Mouse (Mus musculus) E14TG2a.4 (cell line): ENCODE results near the gene Sptbn4.

Experiments
- CTCF ChIP-seq: conservative IDR thresholded peaks from 2 replicates; pipeline ENCODE4 v1.5.1; 2014; ENCODE audit warnings: low read length
- NANOG ChIP-seq: IDR thresholded peaks from 2 replicates; pipeline ENCODE4 v1.6.1; 2014; ENCODE audit warnings: borderline replicate concordance, low read length, mixed read lengths

DNA sequence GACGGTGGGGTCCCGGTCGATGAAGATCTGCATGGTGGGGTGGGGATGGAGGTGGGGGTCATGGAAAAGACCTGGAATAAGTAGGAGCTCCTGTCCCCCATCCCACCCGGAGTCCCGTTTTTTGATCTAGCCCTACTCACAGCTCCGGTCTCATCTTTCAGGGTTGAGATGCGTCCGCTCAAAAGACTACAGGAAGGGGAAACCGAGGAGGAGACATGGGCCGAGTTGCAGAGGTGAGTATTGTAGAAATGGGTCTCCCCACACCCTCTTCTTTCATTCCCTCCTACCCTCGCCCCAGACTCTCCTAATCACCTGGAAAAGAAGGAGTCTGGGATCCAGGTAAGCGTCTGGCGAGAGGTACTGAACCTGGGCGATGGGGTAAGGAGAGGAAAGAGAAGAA, 92.2 kb downstream of the Sptbn4 start:
- TF ChIP-seq CTCF (no peak), NANOG (no peak)
